Mouse (Mus musculus): Measurements from ENCODE around the gene Tmem45b. TPM values are rescaled to one million over a fixed set of nuclear protein-coding genes. Genes with fewer than 3 reads are reported as not detected.

The Tmem45b gene
- total RNA-seq, 2 experiments from 2014 or later = not detected

GRCm38 (mm10) chr9:31405217-31405616 lies 59.0 kb downstream of the Tmem45b start:
- DNase-seq (ENCODE audit: low spot score in 2 of 2) = no peak

GRCm38 (mm10) chr9:31404311-31404710 lies 60.0 kb downstream of the Tmem45b start:
- DNase-seq (ENCODE audit: low spot score in 2 of 2) = no peak

- DNase-seq (ENCODE audit: low spot score in 2 of 2) = peak; percentile 60 to 70
Measured at GRCm38 (mm10) chr9:31400441-31400840, 63.8 kb downstream of the Tmem45b start.

GRCm38 (mm10) chr9:31387206-31387605 lies 77.1 kb downstream of the Tmem45b start:
- no peak for DNase-seq (ENCODE audit: low spot score in 2 of 2)

- DNase-seq (ENCODE audit: low spot score in 2 of 2) = peak in 1 of 2 experiments; percentile 37
Measured at GRCm38 (mm10) chr9:31386368-31387180, 77.7 kb downstream of the Tmem45b start.

- DNase-seq (ENCODE audit: low spot score in 2 of 2) = peak; percentile 91 to 95
Measured at GRCm38 (mm10) chr9:31385947-31386354, 78.3 kb downstream of the Tmem45b start, which contains the start of gene Nfrkb. Nfrkb (plus strand) TSS chr9:31386192.

- no peak for DNase-seq (ENCODE audit: low spot score in 2 of 2)
Measured at GRCm38 (mm10) chr9:31385500-31385869, 78.8 kb downstream of the Tmem45b start.

GRCm38 (mm10) chr9:31384786-31385499 lies 79.3 kb downstream of the Tmem45b start:
- DNase-seq (ENCODE audit: low spot score in 2 of 2) = no peak

- no peak for DNase-seq (ENCODE audit: low spot score in 2 of 2)
Measured at GRCm38 (mm10) chr9:31376661-31377060, 87.6 kb downstream of the Tmem45b start.

Other genes starting within 250 kb of the Tmem45b start
- 10 to 100 TPM; 16.8 to 17.2 TPM for gene Prdm10, start 183.9 kb downstream of the Tmem45b start, total RNA-seq (2021)
- 10 to 100 TPM; 32.1 to 32.8 TPM for gene Nfrkb, start 78.3 kb downstream of the Tmem45b start, total RNA-seq (2021)

All from layer of hippocampus, postnatal 14 days (tissue).